Mouse (Mus musculus) thymus, postnatal 25 days (tissue): ENCODE data around the gene Poldip2.

Experiments used
- DNase-seq: peaks from one replicate; pipeline ENCODE4 v3.0.0; 2022

Gene Poldip2

GRCm38 (mm10) chr11:78547718-78548460, 35.9 kb downstream of the Poldip2 start:
- DNase-seq, result no peak

- no peak for DNase-seq
Observed at GRCm38 (mm10) chr11:78549491-78549987, 37.5 kb downstream of the Poldip2 start.

GRCm38 (mm10) chr11:78550168-78551058, 38.4 kb downstream of the Poldip2 start, which contains the start of gene Tmem97:
TSS of gene Tmem97 (minus strand) at chr11:78550777.
- peak; percentile 93 for DNase-seq

GRCm38 (mm10) chr11:78551059-78551398, 39.0 kb downstream of the Poldip2 start:
- DNase-seq, result no peak

GRCm38 (mm10) chr11:78555623-78556022, 43.6 kb downstream of the Poldip2 start:
- no peak for DNase-seq

- DNase-seq, result no peak
Observed at GRCm38 (mm10) chr11:78556070-78556469, 44.1 kb downstream of the Poldip2 start.

GRCm38 (mm10) chr11:78557241-78557640, 45.2 kb downstream of the Poldip2 start:
- no peak for DNase-seq

- peak; percentile 73 for DNase-seq
Observed at GRCm38 (mm10) chr11:78560447-78560846, 48.5 kb downstream of the Poldip2 start.

- no peak for DNase-seq
Observed at GRCm38 (mm10) chr11:78566775-78567174, 54.8 kb downstream of the Poldip2 start.

GRCm38 (mm10) chr11:78567614-78568013, 55.6 kb downstream of the Poldip2 start:
- DNase-seq, result no peak

GRCm38 (mm10) chr11:78568827-78569226, 56.8 kb downstream of the Poldip2 start:
- no peak for DNase-seq

GRCm38 (mm10) chr11:78569806-78570205, 57.8 kb downstream of the Poldip2 start:
- no peak for DNase-seq

GRCm38 (mm10) chr11:78571441-78571840, 59.4 kb downstream of the Poldip2 start:
- DNase-seq, result no peak

- DNase-seq, result no peak
Observed at GRCm38 (mm10) chr11:78571854-78572253, 59.9 kb downstream of the Poldip2 start.
